Mouse (Mus musculus) MEL (cell line): ENCODE results near the gene Fermt2. TPM values are rescaled to one million over a fixed set of nuclear protein-coding genes. Genes with fewer than 3 reads are reported as not detected.

Experiments
- DNase-seq: peaks from one replicate; pipeline ENCODE4 v3.0.0; 2011; ENCODE audit warnings: low read depth, low spot score
- H3K27ac ChIP-seq: 2 replicates; pipeline ENCODE4 v1.5.1; 2012; ENCODE audit warnings: low read depth, mild to moderate bottlenecking, control low read depth, low read length, moderate library complexity; ENCODE audit not compliant: control insufficient read depth
- H3K27me3 ChIP-seq, 2 experiments: fragments of 150-350 bp in 1 of 2; sonication (generic) in 1 of 2; 2 replicates each; pipeline ENCODE4 v1.6.1; 2012; ENCODE audit warnings: low read length in 2 of 2, mild to moderate bottlenecking in 2 of 2, improper control_type of control experiment in 1 of 2, moderate library complexity in 1 of 2; ENCODE audit not compliant: insufficient read depth in 2 of 2, control insufficient read depth in 1 of 2
- H3K36me3 ChIP-seq, 2 experiments: 2 replicates each; pipeline ENCODE4 v1.6.1; 2012 to 2014; ENCODE audit warnings: low read length in 2 of 2, improper control_type of control experiment in 1 of 2, inconsistent platforms in 1 of 2, mild to moderate bottlenecking in 1 of 2; ENCODE audit not compliant: insufficient read depth in 2 of 2, control insufficient read depth in 1 of 2
- H3K4me1 ChIP-seq, 2 experiments: fragments of 150-350 bp in 1 of 2; sonication (generic) in 1 of 2; 2 replicates each; pipeline ENCODE4 v1.6.1; 2012; ENCODE audit warnings: low read length in 2 of 2, improper control_type of control experiment in 1 of 2, mild to moderate bottlenecking in 1 of 2; ENCODE audit not compliant: insufficient read depth in 2 of 2, control insufficient read depth in 1 of 2
- H3K4me3 ChIP-seq, 2 experiments: fragments of 150-350 bp in 1 of 2; sonication (generic) in 1 of 2; 2 replicates each; pipeline ENCODE4 v1.5.1; 2012; ENCODE audit warnings: low read depth in 2 of 2, low read length in 2 of 2, mild to moderate bottlenecking in 2 of 2, moderate library complexity in 2 of 2, control low read depth in 1 of 2, improper control_type of control experiment in 1 of 2; ENCODE audit not compliant: control insufficient read depth in 1 of 2, insufficient read depth in 1 of 2
- H3K79me2 ChIP-seq: 2 replicates; pipeline ENCODE4 v1.6.1; 2012; ENCODE audit warnings: mild to moderate bottlenecking, low read length, moderate library complexity; ENCODE audit not compliant: control insufficient read depth, poor library complexity, insufficient read depth
- H3K9ac ChIP-seq: 2 replicates; pipeline ENCODE4 v1.6.1; 2012; ENCODE audit warnings: low read depth, mild to moderate bottlenecking, control low read depth, low read length, moderate library complexity; ENCODE audit not compliant: control insufficient read depth, poor library complexity, severe bottlenecking
- H3K9me3 ChIP-seq: fragments of 150-350 bp; sonication (generic); replicated peaks from 2 replicates; pipeline ENCODE4 v1.6.1; 2012; ENCODE audit warnings: mild to moderate bottlenecking, low read length, improper control_type of control experiment, moderate library complexity; ENCODE audit not compliant: insufficient read depth
- BHLHE40 ChIP-seq: IDR thresholded peaks from 2 replicates; pipeline ENCODE4 v1.6.1; 2012; ENCODE audit warnings: low read depth, mild to moderate bottlenecking, inconsistent platforms, low read length, improper control_type of control experiment, borderline replicate concordance
- CHD2 ChIP-seq: IDR thresholded peaks from 2 replicates; pipeline ENCODE4 v1.6.1; 2011; ENCODE audit warnings: low read length, improper control_type of control experiment
- CTCF ChIP-seq, 3 experiments: IDR thresholded peaks in 2 of 3; conservative IDR thresholded peaks in 1 of 3; 2 replicates each; pipeline ENCODE4 v1.5.1; 2011 to 2012; ENCODE audit warnings: low read length in 3 of 3, low read depth in 2 of 3, mild to moderate bottlenecking in 2 of 3, improper control_type of control experiment in 1 of 3, inconsistent platforms in 1 of 3, mixed read lengths in 1 of 3, moderate library complexity in 1 of 3; ENCODE audit not compliant: control insufficient read depth in 1 of 3, insufficient read depth in 1 of 3, poor library complexity in 1 of 3, severe bottlenecking in 1 of 3
- E2F4 ChIP-seq: IDR thresholded peaks from 2 replicates; pipeline ENCODE4 v1.6.1; 2011; ENCODE audit warnings: low read depth, low read length, improper control_type of control experiment, borderline replicate concordance
- ELF1 ChIP-seq: IDR thresholded peaks from 2 replicates; pipeline ENCODE4 v1.6.1; 2014; ENCODE audit warnings: low read depth, mild to moderate bottlenecking, inconsistent platforms, low read length, improper control_type of control experiment, moderate library complexity
- GABPA ChIP-seq: IDR thresholded peaks from 2 replicates; pipeline ENCODE4 v1.6.1; 2012; ENCODE audit warnings: low read depth, mild to moderate bottlenecking, inconsistent platforms, low read length, improper control_type of control experiment, moderate library complexity
- GATA1 ChIP-seq: IDR thresholded peaks from 2 replicates; pipeline ENCODE4 v1.6.1; 2011; ENCODE audit warnings: low read depth, low read length, improper control_type of control experiment
- JUND ChIP-seq: IDR thresholded peaks from 2 replicates; pipeline ENCODE4 v1.6.1; 2011; ENCODE audit warnings: low read depth, mild to moderate bottlenecking, improper control_type of control experiment, low read length
- MAFK ChIP-seq: IDR thresholded peaks from 2 replicates; pipeline ENCODE4 v1.6.1; 2011; ENCODE audit warnings: low read depth, mild to moderate bottlenecking, low read length, improper control_type of control experiment, borderline replicate concordance
- MAZ ChIP-seq: IDR thresholded peaks from 2 replicates; pipeline ENCODE4 v1.6.1; 2012; ENCODE audit warnings: low read depth, mild to moderate bottlenecking, inconsistent platforms, low read length, improper control_type of control experiment
- MYB ChIP-seq: IDR thresholded peaks from 2 replicates; pipeline ENCODE4 v1.6.1; 2011; ENCODE audit warnings: mild to moderate bottlenecking, low read depth, low read length, improper control_type of control experiment
- NELFE ChIP-seq: IDR thresholded peaks from 2 replicates; pipeline ENCODE4 v1.6.1; 2011; ENCODE audit warnings: low read depth, low read length, improper control_type of control experiment
- NRF1 ChIP-seq: IDR thresholded peaks from 2 replicates; pipeline ENCODE4 v1.6.1; 2014; ENCODE audit warnings: low read depth, mild to moderate bottlenecking, inconsistent platforms, low read length, improper control_type of control experiment, moderate library complexity; ENCODE audit not compliant: poor library complexity, insufficient read depth, severe bottlenecking
- POLR2A ChIP-seq, 2 experiments: IDR thresholded peaks; 2 replicates each; pipeline ENCODE4 v1.6.1; 2011 to 2012; ENCODE audit warnings: low read length in 2 of 2, mild to moderate bottlenecking in 2 of 2, control low read depth in 1 of 2, improper control_type of control experiment in 1 of 2, low read depth in 1 of 2, moderate library complexity in 1 of 2; ENCODE audit not compliant: control insufficient read depth in 1 of 2, insufficient read depth in 1 of 2, poor library complexity in 1 of 2
- POLR2AphosphoS2 ChIP-seq: IDR thresholded peaks from 2 replicates; pipeline ENCODE4 v1.6.1; 2011; ENCODE audit warnings: low read length, improper control_type of control experiment
- RAD21 ChIP-seq: IDR thresholded peaks from 2 replicates; pipeline ENCODE4 v1.6.1; 2011; ENCODE audit warnings: mild to moderate bottlenecking, low read depth, low read length, improper control_type of control experiment
- RCOR1 ChIP-seq: IDR thresholded peaks from 2 replicates; pipeline ENCODE4 v1.6.1; 2012; ENCODE audit warnings: low read depth, mild to moderate bottlenecking, inconsistent platforms, low read length, improper control_type of control experiment
- TBP ChIP-seq: IDR thresholded peaks from 2 replicates; pipeline ENCODE4 v1.8.0; 2011; ENCODE audit warnings: low read depth, low read length, improper control_type of control experiment
- UBTF ChIP-seq: IDR thresholded peaks from 2 replicates; pipeline ENCODE4 v1.6.1; 2012; ENCODE audit warnings: low read depth, mild to moderate bottlenecking, inconsistent platforms, low read length, improper control_type of control experiment, moderate library complexity, borderline replicate concordance; ENCODE audit not compliant: insufficient read depth
- USF1 ChIP-seq: IDR thresholded peaks from 2 replicates; pipeline ENCODE4 v1.6.1; 2014; ENCODE audit warnings: low read depth, mild to moderate bottlenecking, inconsistent platforms, low read length, improper control_type of control experiment, moderate library complexity
- ZMIZ1 ChIP-seq: IDR thresholded peaks from 2 replicates; pipeline ENCODE4 v1.6.1; 2012; ENCODE audit warnings: low read depth, mild to moderate bottlenecking, inconsistent platforms, low read length, improper control_type of control experiment, moderate library complexity
- ZNF384 ChIP-seq: IDR thresholded peaks from 2 replicates; pipeline ENCODE4 v1.6.1; 2012; ENCODE audit warnings: low read depth, mild to moderate bottlenecking, inconsistent platforms, low read length, improper control_type of control experiment
- polyA plus RNA-seq, 2 experiments: library from polyadenylated mRNA; stranded (reverse) in 1 of 2; unstranded in 1 of 2; fragments of >175 nt in 1 of 2; fragments of >200 nt in 1 of 2; gene quantifications; 2 replicates each; pipeline versions ENCODE4 v1.2.1 to v1.2.4; 2012; ENCODE audit warnings: low replicate concordance in 2 of 2, low read depth in 1 of 2; ENCODE audit not compliant: insufficient read length in 2 of 2, insufficient read depth in 1 of 2, missing spikeins in 1 of 2
- total RNA-seq: library from RNA; depleted of rRNA; stranded (reverse); fragments of 300-350 nt; gene quantifications from 2 replicates; pipeline ENCODE4 v1.2.3, GENCODE M21; 2012

Gene Fermt2
- total and polyA plus RNA-seq, 3 experiments, result not detected

DNA sequence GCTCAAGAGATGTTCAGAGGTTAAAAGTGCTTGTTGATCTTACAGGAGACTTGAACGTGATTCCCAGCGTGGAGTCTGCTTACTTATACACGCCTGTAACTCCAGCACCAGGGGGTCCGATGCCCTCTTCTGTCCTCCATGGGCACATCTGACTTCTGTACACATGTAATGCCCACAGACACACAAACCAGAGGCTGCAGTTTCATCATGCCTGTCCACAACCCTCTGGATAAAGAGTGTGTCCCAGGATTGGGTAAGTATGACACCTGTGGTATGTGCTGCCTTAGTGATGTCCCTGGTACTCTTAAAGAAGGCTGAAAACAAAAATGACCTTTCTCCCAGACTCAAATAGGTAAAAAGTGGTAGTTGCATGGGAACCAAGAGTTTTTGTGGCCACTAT, 110.6 kb downstream of the Fermt2 start:
- Histone ChIP-seq H3K4me3 (no peak overlapping the region), H3K9me3 (no peaks in the 10 kb centered on the region), H3K27ac (no peak overlapping the region), H3K9ac (no peak overlapping the region), H3K4me1 (no peaks in the 10 kb centered on the region), H3K27me3 (peaks cover 0 to 1% of the 10 kb centered on the region in 2 experiments; a peak in 1 of 4 replicates), H3K79me2 (no peaks in the 10 kb centered on the region), H3K36me3 (no peaks in the 10 kb centered on the region)
- TF ChIP-seq GATA1, result no peak
- no peak for DNase-seq

- TF ChIP-seq ELF1, result no peak
- TF ChIP-seq UBTF, result no peak
- TF ChIP-seq CTCF (IDR thresholded peaks at IDR 0.05 in 2 of 3, conservative IDR thresholded peaks at IDR 0.05 in 1 of 3; ENCODE audit: control insufficient read depth in 1 of 3, insufficient read depth in 1 of 3, low read depth in 2 of 3, low read length in 3 of 3, poor library complexity in 1 of 3, severe bottlenecking in 1 of 3), result no peak
- TF ChIP-seq GABPA, result no peak
- no peak for TF ChIP-seq ZNF384
- no peak for TF ChIP-seq MYB
- no peak for TF ChIP-seq RCOR1
- TF ChIP-seq NRF1, result no peak
- no peak for TF ChIP-seq BHLHE40
- no peak for TF ChIP-seq GATA1
- no peak for TF ChIP-seq CHD2
- TF ChIP-seq JUND, result no peak
- no peak for TF ChIP-seq POLR2AphosphoS2
- TF ChIP-seq TBP, result no peak
- no peak for TF ChIP-seq MAZ
- DNase-seq, result no peak
- Histone ChIP-seq H3K4me1 (no peaks in the 10 kb centered on the region), H3K27ac (no peak overlapping the region), H3K4me3 (no peak overlapping the region), H3K27me3 (peaks cover 0 to 1% of the 10 kb centered on the region in 2 experiments; a peak in 1 of 4 replicates), H3K36me3 (no peaks in the 10 kb centered on the region), H3K79me2 (no peaks in the 10 kb centered on the region), H3K9me3 (no peaks in the 10 kb centered on the region), H3K9ac (no peak overlapping the region)
Observed at GRCm38 (mm10) chr14:45418553-45418952, 111.4 kb downstream of the Fermt2 start.

DNA sequence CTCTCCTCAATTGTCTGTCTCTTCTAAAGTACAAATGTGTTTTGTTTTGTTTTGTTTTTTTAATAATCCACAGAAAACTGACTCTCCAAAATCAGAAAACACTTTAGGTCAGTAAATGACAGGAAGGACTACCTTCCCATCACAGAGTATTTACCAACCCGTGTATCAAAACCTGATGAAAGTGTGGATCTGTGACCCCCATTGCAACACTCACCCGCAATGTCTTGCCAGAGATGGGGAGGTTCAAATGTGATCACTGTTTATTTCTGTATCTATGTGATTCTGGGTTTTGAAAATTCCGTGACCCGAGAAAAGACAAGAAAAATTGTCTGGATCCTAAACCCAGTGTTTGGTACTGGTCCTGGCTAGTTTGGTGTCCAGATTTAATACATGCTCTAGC, 113.7 kb downstream of the Fermt2 start:
- peaks cover 0 to 1% of the 10 kb centered on the region in 2 experiments; a peak in 1 of 4 replicates for H3K27me3 ChIP-seq
- DNase-seq, result no peak
- TF ChIP-seq POLR2AphosphoS2 (no peak), JUND (no peak), CTCF (IDR thresholded peaks at IDR 0.05 in 2 of 3, conservative IDR thresholded peaks at IDR 0.05 in 1 of 3; ENCODE audit: control insufficient read depth in 1 of 3, insufficient read depth in 1 of 3, low read depth in 2 of 3, low read length in 3 of 3, poor library complexity in 1 of 3, severe bottlenecking in 1 of 3) (no peak), E2F4 (no peak), USF1 (no peak), MYB (no peak), MAFK (no peak), GATA1 (no peak), GABPA (no peak), POLR2A (IDR thresholded peaks at IDR 0.05; ENCODE audit: control insufficient read depth in 1 of 2, insufficient read depth in 1 of 2, low read depth in 1 of 2, low read length in 2 of 2, poor library complexity in 1 of 2) (no peak), RAD21 (no peak), NELFE (no peak), CHD2 (no peak), ZMIZ1 (no peak)
- TF ChIP-seq, all 39 proteins: peak for 0
- Histone ChIP-seq H3K27ac (no peak overlapping the region), H3K79me2 (no peaks in the 10 kb centered on the region), H3K36me3 (no peaks in the 10 kb centered on the region), H3K9ac (no peak overlapping the region), H3K4me1 (no peaks in the 10 kb centered on the region), H3K4me3 (no peak overlapping the region), H3K9me3 (no peaks in the 10 kb centered on the region)
